Mouse (Mus musculus) layer of hippocampus, postnatal 25 days (tissue): Measurements from ENCODE around the gene Smim9. TPM values are rescaled to one million over a fixed set of nuclear protein-coding genes. Genes with fewer than 3 reads are reported as not detected.
"Not testable (repeated sequence)": the region's sequence is repeated elsewhere in the genome, so short reads cannot be mapped to it uniquely, and the experiment has no call there.

Experiments used
- DNase-seq, 2 experiments: peaks; one replicate each; pipeline ENCODE4 v3.0.0; 2022; ENCODE audit warnings: mixed read lengths in 2 of 2, low spot score in 1 of 2; ENCODE audit errors: extremely low spot score in 1 of 2
- total RNA-seq, 2 experiments: library from RNA; stranded (reverse); gene quantifications; 2 replicates each; pipeline ENCODE4 v1.2.3; 2021

Gene Smim9
- total RNA-seq: not detected

GRCm38 (mm10) chrX:75163670-75164069 is at the start of gene Smim9:
Gene Smim9, minus strand, starts transcription at chrX:75163770.
- no peak for DNase-seq

- no peak for DNase-seq
Observed at GRCm38 (mm10) chrX:75155576-75156243, 7.9 kb downstream of the Smim9 start.

- DNase-seq: no peak
Observed at GRCm38 (mm10) chrX:75152249-75152648, 11.3 kb downstream of the Smim9 start.

- DNase-seq: no peak
Observed at GRCm38 (mm10) chrX:75150304-75150703, 13.3 kb downstream of the Smim9 start.

- no peak for DNase-seq
Observed at GRCm38 (mm10) chrX:75148414-75148813, 15.2 kb downstream of the Smim9 start.

GRCm38 (mm10) chrX:75143124-75143555 is 20.4 kb downstream of the Smim9 start:
- not testable (repeated sequence) for DNase-seq

- DNase-seq: no peak
Observed at GRCm38 (mm10) chrX:75138182-75138581, 25.4 kb downstream of the Smim9 start.

GRCm38 (mm10) chrX:75137729-75138128 is 25.8 kb downstream of the Smim9 start:
- DNase-seq: no peak

- no peak for DNase-seq
Observed at GRCm38 (mm10) chrX:75136938-75137337, 26.6 kb downstream of the Smim9 start.

GRCm38 (mm10) chrX:75130467-75131160 is 33.0 kb downstream of the Smim9 start, which contains the start of gene Mpp1:
Gene Mpp1, minus strand, starts transcription at chrX:75131016.
- DNase-seq: peak; percentile 40 to 42

GRCm38 (mm10) chrX:75129474-75129873 is 34.1 kb downstream of the Smim9 start:
- no peak for DNase-seq

GRCm38 (mm10) chrX:75128333-75128980 is 35.1 kb downstream of the Smim9 start:
- no peak for DNase-seq

GRCm38 (mm10) chrX:75126893-75127292 is 36.7 kb downstream of the Smim9 start:
- no peak for DNase-seq

- DNase-seq: no peak
Observed at GRCm38 (mm10) chrX:75125606-75126005, 38.0 kb downstream of the Smim9 start.

- DNase-seq: no peak
Observed at GRCm38 (mm10) chrX:75115550-75115949, 48.0 kb downstream of the Smim9 start.

GRCm38 (mm10) chrX:75102293-75102692 is 61.3 kb downstream of the Smim9 start:
- DNase-seq: no peak

GRCm38 (mm10) chrX:75098799-75099198 is 64.8 kb downstream of the Smim9 start:
- no peak for DNase-seq

GRCm38 (mm10) chrX:75096163-75096770 is 67.3 kb downstream of the Smim9 start:
- DNase-seq: no peak
